Mouse (Mus musculus) lung, embryonic 15.5 days (tissue): ENCODE measurements around the gene Pyroxd2. TPM values are rescaled to one million over a fixed set of nuclear protein-coding genes. Genes with fewer than 3 reads are reported as not detected.
A peak's percentile ranks its signal among the peaks of the same experiment; 100 is the strongest.

ENCODE experiments used
- ATAC-seq: fragments of 200-750 bp; cut with Nextera tagmentation; 2 replicates; pipeline ENCODE4 v1.8.0; 2017; ENCODE audit warnings: moderate number of reproducible peaks, borderline replicate concordance; ENCODE audit not compliant: low FRiP score, low TSS enrichment; ENCODE audit errors: extremely low read depth
- H3K27ac ChIP-seq: fragments of 300-500 bp; sonication (generic); 2 replicates; pipeline ENCODE4 v1.5.1; 2015; ENCODE audit warnings: moderate library complexity, mild to moderate bottlenecking, inconsistent platforms
- H3K27me3 ChIP-seq: fragments of 300-500 bp; sonication (generic); 2 replicates; pipeline ENCODE4 v1.6.1; 2015; ENCODE audit warnings: inconsistent platforms
- H3K36me3 ChIP-seq: fragments of 300-500 bp; sonication (generic); 2 replicates; pipeline ENCODE4 v1.6.1; 2015; ENCODE audit warnings: inconsistent platforms
- H3K4me1 ChIP-seq: fragments of 300-500 bp; sonication (generic); 2 replicates; pipeline ENCODE4 v1.6.1; 2015; ENCODE audit warnings: inconsistent platforms
- H3K4me2 ChIP-seq: fragments of 300-500 bp; sonication (generic); 2 replicates; pipeline ENCODE4 v1.6.1; 2015; ENCODE audit warnings: inconsistent platforms, mild to moderate bottlenecking, moderate library complexity
- H3K4me3 ChIP-seq: fragments of 300-500 bp; sonication (generic); 2 replicates; pipeline ENCODE4 v1.5.1; 2015; ENCODE audit warnings: mild to moderate bottlenecking, inconsistent platforms
- H3K9ac ChIP-seq: fragments of 300-500 bp; sonication (generic); 2 replicates; pipeline ENCODE4 v1.6.1; 2015; ENCODE audit warnings: inconsistent platforms
- H3K9me3 ChIP-seq: fragments of 300-500 bp; sonication (generic); 2 replicates; pipeline ENCODE4 v1.6.1; 2016; ENCODE audit warnings: inconsistent platforms
- WGBS: fragments of 180-500 bp; shearing (Covaris S2); methylation state at CpG from one replicate; pipeline ENCODE4 v1.1.7; 2015; 5-methylcytosine and 5-hydroxymethylcytosine counted together
- polyA plus RNA-seq: library from polyadenylated mRNA; unstranded; fragments of >200 nt; fragmentation: Nextera tagmentation; extraction: Ambion mirVana; gene quantifications from 2 replicates; pipeline ENCODE4 v1.2.1, GENCODE M21; 2015

The Pyroxd2 gene
- polyA plus RNA-seq, 1 experiment from 2014 or later, result 5.8 TPM

DNA sequence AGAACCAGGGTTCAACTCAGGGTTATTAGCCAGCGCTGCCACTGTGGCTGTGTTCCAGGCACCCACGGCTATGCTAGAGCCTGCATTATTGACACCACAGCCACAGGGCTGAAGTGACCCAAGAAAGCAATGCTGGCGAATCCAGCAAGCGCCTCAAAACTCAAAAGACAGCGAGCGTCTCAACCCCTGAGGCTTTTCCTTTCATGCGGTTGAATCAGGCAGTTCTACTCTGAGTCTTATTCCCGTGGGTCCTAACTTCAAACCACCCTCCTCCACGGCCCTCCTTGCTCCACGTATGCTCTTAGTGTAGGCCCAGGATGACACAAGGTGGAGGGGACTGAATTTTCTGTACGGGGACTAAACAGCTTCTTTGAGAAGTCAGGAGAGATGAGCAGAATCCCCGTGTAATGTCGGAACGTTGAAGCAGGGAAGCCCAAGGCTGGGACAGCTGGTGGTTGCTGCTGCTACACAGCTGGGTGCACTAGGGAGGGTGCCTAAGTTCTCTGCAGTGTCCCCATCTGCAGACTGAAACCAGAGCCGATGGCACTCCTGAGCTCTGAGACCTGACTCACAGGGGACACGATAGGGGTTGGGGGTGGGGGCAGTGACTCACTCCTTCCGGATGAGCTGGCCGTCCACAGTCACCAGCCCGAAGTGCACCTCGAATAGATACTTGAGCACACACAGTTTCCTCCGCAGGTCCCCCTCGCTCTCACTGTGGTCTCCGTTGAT lies 17.7 kb upstream of the Pyroxd2 start:
- ATAC-seq, result no peak
- Histone ChIP-seq H3K9ac (no peak overlapping the region), H3K9me3 (no peaks in the 10 kb centered on the region), H3K27me3 (no peaks in the 10 kb centered on the region), H3K36me3 (no peaks in the 10 kb centered on the region), H3K4me3 (no peak overlapping the region), H3K27ac (no peak overlapping the region), H3K4me2 (no peak overlapping the region), H3K4me1 (no peaks in the 10 kb centered on the region)
- WGBS, result 83% methylated on average over 23 of the region's 23 CpGs

DNA sequence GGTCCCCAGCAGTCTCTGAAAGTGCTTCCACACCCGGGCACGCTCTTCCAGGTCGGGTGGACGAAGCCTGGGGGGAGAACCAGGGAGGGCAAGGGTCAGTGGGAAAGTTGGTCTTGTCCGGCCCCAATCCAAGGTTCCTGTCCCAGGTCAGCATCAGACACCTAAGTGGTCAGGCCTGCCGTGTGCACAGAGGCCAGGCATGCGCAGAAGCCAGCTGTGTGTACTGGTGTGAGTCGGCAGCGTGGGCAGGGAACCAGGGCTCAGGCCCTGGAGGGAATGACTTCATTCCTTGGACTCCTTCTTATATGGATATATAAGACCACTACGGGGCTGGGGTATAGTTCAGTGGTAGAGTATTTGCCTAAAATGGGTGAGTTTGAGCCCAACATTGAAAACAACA lies 17.1 kb upstream of the Pyroxd2 start:
- Histone ChIP-seq H3K36me3 (no peaks in the 10 kb centered on the region), H3K9ac (no peak overlapping the region), H3K27me3 (no peaks in the 10 kb centered on the region), H3K4me3 (no peak overlapping the region), H3K9me3 (no peaks in the 10 kb centered on the region), H3K4me1 (no peaks in the 10 kb centered on the region), H3K27ac (no peak overlapping the region), H3K4me2 (no peak overlapping the region)
- ATAC-seq, result no peak
- 84% methylated on average over 10 of the region's 10 CpGs for WGBS

DNA sequence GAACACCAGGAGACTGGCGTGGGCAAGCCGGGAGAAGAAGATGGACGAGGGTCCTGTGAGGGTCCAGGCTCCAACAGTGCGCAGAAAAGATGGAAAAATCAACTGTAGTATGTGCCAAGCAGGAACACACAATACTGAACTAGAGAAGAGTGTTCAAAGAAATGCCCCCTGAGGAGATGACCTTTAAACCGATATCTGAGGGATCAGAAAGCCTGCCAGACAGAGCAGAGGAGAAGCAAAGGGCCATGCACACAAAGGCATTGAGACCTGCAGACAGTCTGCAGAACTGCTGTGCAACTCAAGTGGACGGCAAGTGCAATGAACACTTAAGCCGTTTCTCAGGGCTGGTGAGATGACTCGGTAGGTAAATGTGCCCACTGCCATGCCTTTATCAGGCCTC lies 14.8 kb upstream of the Pyroxd2 start:
- Histone ChIP-seq H3K4me2 (no peak overlapping the region), H3K36me3 (no peaks in the 10 kb centered on the region), H3K27me3 (no peaks in the 10 kb centered on the region), H3K4me1 (no peaks in the 10 kb centered on the region), H3K4me3 (no peak overlapping the region), H3K9ac (no peak overlapping the region), H3K9me3 (no peaks in the 10 kb centered on the region), H3K27ac (no peak overlapping the region)
- 61% methylated on average over 8 of the region's 8 CpGs for WGBS
- no peak for ATAC-seq

DNA sequence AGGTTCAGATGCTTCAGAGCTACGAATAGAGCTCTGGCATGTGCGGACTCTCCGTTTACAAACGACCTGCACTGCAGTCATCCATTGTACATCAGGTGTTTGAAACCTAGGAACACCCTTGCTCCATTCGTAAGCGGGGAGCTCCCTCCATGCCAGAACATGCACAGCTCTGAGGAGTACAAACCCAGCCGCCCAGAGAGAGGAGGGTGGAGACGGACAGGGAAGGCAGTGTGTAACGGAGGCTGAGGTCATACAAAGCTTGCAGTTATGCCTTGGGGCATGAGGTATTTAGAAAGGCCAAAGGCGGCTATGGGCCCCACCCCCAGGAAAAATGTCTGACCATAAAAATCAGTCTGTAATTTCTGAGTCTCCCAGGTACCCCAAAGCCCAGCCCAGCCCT lies 11.8 kb upstream of the Pyroxd2 start:
- H3K27me3 ChIP-seq, result no peaks in the 10 kb centered on the region
- no peak overlapping the region for H3K4me3 ChIP-seq
- 71% methylated on average over 10 of the region's 10 CpGs for WGBS
- no peaks in the 10 kb centered on the region for H3K36me3 ChIP-seq
- no peaks in the 10 kb centered on the region for H3K4me1 ChIP-seq
- ATAC-seq, result no peak
- H3K9ac ChIP-seq, result no peak overlapping the region
- no peak overlapping the region for H3K4me2 ChIP-seq
- no peak overlapping the region for H3K27ac ChIP-seq
- H3K9me3 ChIP-seq, result no peaks in the 10 kb centered on the region

DNA sequence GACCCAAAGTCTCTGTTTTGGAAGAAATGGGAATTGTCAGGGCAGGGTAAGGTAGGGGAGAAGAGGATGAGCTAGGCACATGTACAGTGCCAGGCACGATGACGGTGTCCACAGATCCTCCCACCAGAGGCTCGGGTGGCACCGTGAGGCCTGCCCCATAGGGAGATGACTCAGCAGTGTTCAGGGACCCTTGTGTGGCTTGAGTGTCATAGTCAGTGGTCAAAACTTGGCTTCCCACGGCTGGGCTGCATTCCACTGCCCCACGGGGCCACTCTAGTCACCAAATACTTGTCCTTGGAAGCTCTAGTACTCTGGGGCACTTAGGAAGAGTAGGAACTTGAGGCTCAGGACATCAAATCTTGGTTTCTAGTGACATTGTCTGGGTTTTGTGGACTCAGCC lies 4.1 kb upstream of the Pyroxd2 start:
- H3K4me3 ChIP-seq, result no peak overlapping the region
- H3K27me3 ChIP-seq, result no peaks in the 10 kb centered on the region
- no peak overlapping the region for H3K4me2 ChIP-seq
- no peaks in the 10 kb centered on the region for H3K36me3 ChIP-seq
- WGBS, result 74% methylated on average over 6 of the region's 6 CpGs
- ATAC-seq, result no peak
- H3K27ac ChIP-seq, result no peak overlapping the region
- H3K4me1 ChIP-seq, result peaks cover 33% of the 10 kb centered on the region
- H3K9me3 ChIP-seq, result no peaks in the 10 kb centered on the region
- no peak overlapping the region for H3K9ac ChIP-seq

DNA sequence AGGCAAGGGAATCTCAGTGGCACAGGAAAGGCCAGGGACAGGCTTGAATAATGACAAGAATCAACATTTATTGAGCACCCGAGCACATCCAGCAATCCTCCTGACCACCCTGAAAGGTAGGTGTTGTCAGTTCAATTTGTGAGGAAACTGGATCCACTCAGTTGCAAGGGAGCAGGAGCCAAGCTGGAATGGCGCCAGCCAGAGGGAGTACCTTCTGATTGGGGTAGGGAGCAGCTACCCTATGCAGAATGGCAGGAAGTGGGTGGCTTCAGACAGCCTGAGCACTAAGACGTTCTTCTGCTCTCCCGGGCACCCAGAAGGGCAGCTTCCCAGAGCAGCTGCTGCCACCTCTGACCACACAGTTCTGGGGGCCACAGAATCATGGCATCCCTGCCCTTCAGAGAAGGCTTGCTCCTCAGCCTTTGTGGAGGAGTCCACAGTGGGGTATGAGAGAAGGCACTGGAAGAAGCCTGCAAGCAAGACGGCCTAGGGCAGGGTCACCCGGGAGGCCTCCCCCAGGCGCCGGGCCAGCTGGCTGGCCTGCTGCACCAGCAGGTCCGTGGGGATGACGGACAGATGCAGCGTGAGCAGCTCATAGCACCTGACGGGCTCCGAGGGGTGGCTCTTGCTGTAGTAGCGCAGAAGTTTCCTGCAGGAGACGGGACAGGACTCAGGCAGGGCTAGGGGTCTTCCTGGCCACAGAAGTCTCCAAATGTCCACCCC lies 2.7 kb upstream of the Pyroxd2 start:
- Histone ChIP-seq H3K27ac (no peak overlapping the region), H3K27me3 (no peaks in the 10 kb centered on the region), H3K4me2 (no peak overlapping the region), H3K4me1 (peaks cover 36% of the 10 kb centered on the region), H3K9ac (no peak overlapping the region), H3K4me3 (no peak overlapping the region), H3K9me3 (no peaks in the 10 kb centered on the region), H3K36me3 (no peaks in the 10 kb centered on the region)
- WGBS, result 51% methylated on average over 15 of the region's 15 CpGs
- ATAC-seq, result no peak

DNA sequence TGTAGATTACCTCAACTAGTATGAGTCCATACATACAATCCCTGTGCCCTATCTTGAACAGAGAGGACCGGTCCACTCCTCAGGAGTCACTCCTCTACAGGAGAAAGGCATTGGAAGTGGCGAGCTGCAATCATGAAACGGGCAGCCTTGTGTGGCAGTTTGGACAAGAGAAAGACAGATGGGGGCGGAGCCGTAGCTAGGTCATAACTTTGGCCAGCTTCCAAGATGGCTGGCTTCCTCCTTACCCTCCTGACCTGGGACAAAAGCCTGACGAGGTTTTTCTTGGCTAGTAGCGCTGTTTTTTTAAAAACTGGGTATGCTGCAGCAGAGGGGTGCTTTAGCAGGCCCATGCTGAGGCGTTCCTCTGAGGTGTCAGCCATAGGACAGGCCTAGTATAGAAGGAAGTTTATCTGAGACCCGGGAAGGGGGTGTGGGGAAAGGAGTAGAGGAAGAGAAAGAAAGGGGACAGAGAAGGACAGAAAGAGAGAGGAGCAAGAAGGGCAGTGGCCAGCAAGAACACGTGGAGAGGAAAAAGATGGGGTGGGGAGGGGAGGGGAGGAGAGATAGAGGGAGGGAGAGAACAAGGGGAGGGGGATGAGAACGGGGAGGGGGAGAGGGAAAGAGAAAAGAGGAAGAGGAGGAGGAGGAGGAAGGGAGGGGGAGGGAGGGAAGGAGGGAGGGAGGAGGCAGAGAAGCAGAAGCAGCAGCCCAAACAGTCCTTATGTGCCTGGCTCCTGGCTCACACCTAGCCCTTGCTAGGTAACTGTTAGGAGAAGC lies 754 bp upstream of the Pyroxd2 start:
- no peaks in the 10 kb centered on the region for H3K27me3 ChIP-seq
- ATAC-seq, result peak; percentile 66
- peak overlapping the region; percentile 97 for H3K27ac ChIP-seq
- H3K4me3 ChIP-seq, result peak overlapping the region; percentile 43
- peak overlapping the region; percentile 61 for H3K4me2 ChIP-seq
- H3K9ac ChIP-seq, result peak overlapping the region; percentile 19; the same call in 1 of the 2 replicates
- no peaks in the 10 kb centered on the region for H3K9me3 ChIP-seq
- WGBS, result 9% methylated on average over 11 of the region's 11 CpGs
- H3K4me1 ChIP-seq, result peaks cover 41% of the 10 kb centered on the region
- no peaks in the 10 kb centered on the region for H3K36me3 ChIP-seq

DNA sequence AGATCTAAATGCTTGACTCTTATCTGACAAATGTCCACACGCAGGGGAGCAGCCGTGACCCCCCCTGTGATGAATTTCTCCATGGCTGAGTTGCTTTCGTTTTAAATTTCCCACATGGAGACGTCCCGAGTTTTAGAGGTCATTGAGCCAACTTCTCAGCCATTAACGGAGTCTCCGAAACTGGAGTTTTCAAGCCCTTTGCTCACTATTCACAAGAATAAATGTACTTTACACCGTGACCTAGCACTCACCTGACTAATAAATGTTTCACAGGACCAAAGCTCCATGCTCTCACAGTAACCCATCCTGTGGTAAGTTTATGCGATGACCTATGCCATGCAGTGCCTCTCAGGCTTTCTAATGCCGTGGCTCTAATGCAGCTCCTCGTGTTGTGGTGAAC lies 2.4 kb downstream of the Pyroxd2 start:
- no peak for ATAC-seq
- Histone ChIP-seq H3K27ac (no peak overlapping the region), H3K9ac (no peak overlapping the region), H3K4me2 (no peak overlapping the region), H3K4me1 (peaks cover 36% of the 10 kb centered on the region), H3K27me3 (no peaks in the 10 kb centered on the region), H3K4me3 (no peak overlapping the region), H3K9me3 (no peaks in the 10 kb centered on the region), H3K36me3 (no peaks in the 10 kb centered on the region)
- WGBS, result 49% methylated on average over 11 of the region's 11 CpGs

DNA sequence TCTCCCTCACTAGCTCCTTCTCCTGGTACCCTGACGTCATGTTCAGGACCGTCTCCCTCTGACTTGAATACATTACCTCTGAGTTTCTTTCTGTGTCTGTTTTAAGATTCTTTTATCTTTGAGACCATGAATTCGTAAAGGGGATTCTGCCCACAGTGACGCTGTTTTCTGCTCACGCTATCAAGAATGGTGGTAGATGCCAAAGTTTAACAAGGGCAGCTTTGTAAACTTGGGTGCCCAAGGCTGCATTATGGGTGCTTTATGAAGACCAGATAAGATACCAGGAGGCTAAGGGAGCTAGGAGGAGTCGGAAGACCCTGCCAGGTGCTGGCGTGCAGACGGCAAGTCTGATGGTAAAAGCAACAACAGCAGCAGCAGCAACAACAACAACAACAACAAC lies 5.9 kb downstream of the Pyroxd2 start:
- H3K4me2 ChIP-seq, result no peak overlapping the region
- 87% methylated on average over 8 of the region's 8 CpGs for WGBS
- no peak for ATAC-seq
- peaks cover 14% of the 10 kb centered on the region for H3K4me1 ChIP-seq
- no peaks in the 10 kb centered on the region for H3K27me3 ChIP-seq
- H3K27ac ChIP-seq, result no peak overlapping the region
- H3K9me3 ChIP-seq, result no peaks in the 10 kb centered on the region
- H3K36me3 ChIP-seq, result no peaks in the 10 kb centered on the region
- H3K4me3 ChIP-seq, result no peak overlapping the region
- no peak overlapping the region for H3K9ac ChIP-seq

DNA sequence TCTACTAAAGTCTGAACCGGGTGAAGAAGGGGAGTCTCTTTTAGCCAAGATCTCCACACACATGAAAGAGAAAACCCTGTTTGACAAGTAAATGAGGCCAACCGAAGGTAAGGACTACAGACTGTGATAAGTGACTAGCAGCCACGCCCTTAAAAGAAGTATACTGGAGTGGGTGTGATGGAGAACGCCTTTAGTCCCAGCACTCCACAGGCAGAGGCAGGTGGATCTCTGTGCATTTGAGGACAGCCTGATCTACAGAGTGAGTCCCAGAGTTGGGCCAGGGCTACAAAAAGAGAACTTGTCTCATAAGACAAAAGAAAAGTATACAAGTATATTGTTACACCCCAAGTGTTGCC lies 6.7 kb downstream of the Pyroxd2 start:
- no peak overlapping the region for H3K4me2 ChIP-seq
- no peak overlapping the region for H3K4me3 ChIP-seq
- H3K36me3 ChIP-seq, result no peaks in the 10 kb centered on the region
- H3K9me3 ChIP-seq, result no peaks in the 10 kb centered on the region
- no peak for ATAC-seq
- no peaks in the 10 kb centered on the region for H3K27me3 ChIP-seq
- H3K4me1 ChIP-seq, result peaks cover 13% of the 10 kb centered on the region
- no peak overlapping the region for H3K9ac ChIP-seq
- 56% methylated on average over 4 of the region's 4 CpGs for WGBS
- H3K27ac ChIP-seq, result no peak overlapping the region

DNA sequence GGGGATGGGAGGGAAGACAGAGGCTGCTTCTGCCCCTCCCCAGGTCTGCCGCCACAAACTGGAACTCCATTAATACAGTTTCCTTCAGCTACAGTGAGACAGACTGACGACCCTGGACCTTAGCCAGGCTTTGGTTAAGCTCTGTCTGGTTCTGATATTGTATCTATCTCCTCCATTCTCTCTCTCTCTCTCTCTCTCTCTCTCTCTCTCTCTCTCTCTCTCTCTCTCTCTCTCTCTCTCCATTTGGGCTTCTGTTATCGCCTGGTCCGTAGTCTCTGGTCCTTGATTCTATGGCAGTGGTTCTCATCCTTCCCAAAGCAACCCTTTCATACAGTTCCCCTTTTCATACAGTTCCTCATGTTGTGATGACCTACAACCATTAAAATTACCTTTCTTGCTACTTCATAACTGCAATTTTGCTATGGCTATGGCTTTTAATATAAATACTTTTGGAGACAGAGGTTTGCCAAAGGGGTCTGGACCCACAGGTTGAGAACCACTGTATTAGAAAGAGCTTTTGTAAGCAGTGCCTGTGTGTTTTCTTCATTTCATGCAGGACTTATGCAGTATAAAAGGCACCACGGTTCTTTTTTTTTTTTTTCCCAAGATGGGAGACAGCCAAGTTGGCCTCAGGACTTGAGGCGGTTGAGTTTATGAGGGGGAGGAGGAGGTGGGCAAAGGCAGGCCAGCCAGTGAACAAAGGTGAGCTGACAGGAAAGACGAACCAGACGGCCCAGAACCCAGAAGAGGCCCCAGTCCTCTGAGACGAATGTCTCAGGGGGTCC lies 7.3 kb downstream of the Pyroxd2 start:
- Histone ChIP-seq H3K4me2 (no peak overlapping the region), H3K4me1 (peaks cover 13% of the 10 kb centered on the region), H3K4me3 (no peak overlapping the region), H3K36me3 (no peaks in the 10 kb centered on the region), H3K27ac (no peak overlapping the region), H3K9ac (no peak overlapping the region), H3K27me3 (no peaks in the 10 kb centered on the region), H3K9me3 (no peaks in the 10 kb centered on the region)
- ATAC-seq, result no peak
- 52% methylated on average over 9 of the region's 9 CpGs for WGBS
